Comparison of ENCODE assay signal across 8 mouse cellular contexts in the genomic region with DNA sequence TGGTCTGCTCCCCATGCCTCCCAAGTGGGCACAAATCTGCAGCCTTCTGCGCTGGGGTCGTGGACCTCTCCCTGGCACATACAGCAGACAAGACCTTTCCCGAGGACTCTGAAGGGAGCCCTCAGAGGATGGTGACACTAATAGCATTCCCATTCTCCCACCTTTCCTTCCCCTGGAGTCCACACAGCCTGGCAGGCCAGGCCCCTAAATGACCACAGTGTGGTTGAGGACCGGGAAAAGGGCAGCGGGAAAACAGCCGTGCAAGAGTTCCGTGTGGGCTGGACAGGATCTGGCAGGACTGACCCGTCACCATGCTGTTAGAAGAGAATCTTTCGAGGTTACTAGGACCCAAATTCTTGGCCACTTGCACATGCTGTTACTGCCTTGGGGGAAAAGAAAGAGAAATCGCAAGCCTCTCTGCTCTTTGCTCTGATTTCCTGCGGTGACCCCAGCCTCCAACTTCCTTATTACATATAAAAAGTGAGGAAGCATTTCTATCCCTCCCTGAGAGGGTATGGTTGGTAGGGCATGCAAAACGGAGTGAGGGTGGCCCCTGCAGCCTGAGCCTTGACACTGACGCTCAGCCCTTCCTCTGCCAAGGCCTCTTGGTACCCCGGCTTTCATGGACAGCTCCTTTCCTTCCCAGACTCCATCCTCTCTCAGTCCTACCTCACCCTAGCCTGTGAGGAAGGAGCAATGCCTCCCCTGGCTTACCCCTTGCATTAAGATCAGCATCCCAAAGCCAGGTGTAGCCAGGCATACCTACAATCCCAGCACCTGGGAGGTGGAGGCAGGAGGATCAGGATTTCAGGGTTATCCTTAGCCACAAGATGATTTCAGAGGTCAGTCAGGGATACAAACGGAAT. TPM values are rescaled to one million over a fixed set of nuclear protein-coding genes. Genes with fewer than 3 reads are reported as not detected.
DNase-seq lines count a peak whose midpoint lies in the region; ATAC-seq and TF ChIP-seq lines count a peak whose summit lies in the region.

No protein-coding gene starts in this region.

- H3K27me3 ChIP-seq in kidney, adult 2 months (replicated peaks; ENCODE audit: control insufficient read depth, insufficient read depth, low read length) = no peaks in the 10 kb centered on the region
- H3K27me3 ChIP-seq in intestine, embryonic 15.5 days (replicated peaks) = no peaks in the 10 kb centered on the region
- no peaks in the 10 kb centered on the region for H3K27me3 ChIP-seq in midbrain, postnatal 0 days (ENCODE audit: insufficient read depth, low read length)

- H3K4me1 ChIP-seq in kidney, adult 2 months (ENCODE audit: control insufficient read depth, insufficient read depth, low read length) = peaks cover 23% of the 10 kb centered on the region
- peaks cover 9% of the 10 kb centered on the region for H3K4me1 ChIP-seq in brown adipose tissue, adult 24 weeks (ENCODE audit: control insufficient read depth, insufficient read depth, insufficient read length, low read length)
- peaks cover 60% of the 10 kb centered on the region for H3K4me1 ChIP-seq in intestine, embryonic 15.5 days (replicated peaks)
- peaks cover 3% of the 10 kb centered on the region for H3K4me1 ChIP-seq in midbrain, postnatal 0 days (ENCODE audit: insufficient read depth, low read length)

- no peak overlapping the region for H3K4me3 ChIP-seq in kidney, adult 2 months (ENCODE audit: insufficient read depth, low read depth, low read length)
- H3K4me3 ChIP-seq in brown adipose tissue, adult 24 weeks (ENCODE audit: insufficient read depth, low read depth, low read length) = peak overlapping the region; percentile 39
- H3K4me3 ChIP-seq in intestine, embryonic 15.5 days (replicated peaks) = no peak overlapping the region
- no peak overlapping the region for H3K4me3 ChIP-seq in midbrain, postnatal 0 days (ENCODE audit: low read depth, low read length)

- H3K9ac ChIP-seq in intestine, embryonic 15.5 days = no peak overlapping the region
- no peak overlapping the region for H3K9ac ChIP-seq in midbrain, postnatal 0 days (replicated peaks; ENCODE audit: low read length, poor library complexity, severe bottlenecking)

- H3K27ac ChIP-seq in kidney, adult 2 months (ENCODE audit: insufficient read depth, low read depth, low read length) = peak overlapping the region; percentile 8; the same call in 1 of the 2 replicates
- H3K27ac ChIP-seq in brown adipose tissue, adult 24 weeks (replicated peaks; ENCODE audit: low read depth, low read length) = peak overlapping the region; percentile 61
- peak overlapping the region; percentile 81 for H3K27ac ChIP-seq in intestine, embryonic 15.5 days
- H3K27ac ChIP-seq in midbrain, postnatal 0 days (ENCODE audit: low read depth, low read length) = no peak overlapping the region

- intact Hi-C loops in left cerebral cortex, postnatal 25 days (cut with DNase I) = loop anchor here (2.0 kb wide), 1 partner anchor 30 kb away; no protein-coding TSS in a partner anchor

- ATAC-seq in intestine, embryonic 15.5 days = no peak; the same call in 1 of the 2 replicates
- no peak for ATAC-seq in midbrain, postnatal 0 days (ENCODE audit: low FRiP score)

- H3K9me3 ChIP-seq in intestine, embryonic 15.5 days = no peaks in the 10 kb centered on the region
- H3K9me3 ChIP-seq in midbrain, postnatal 0 days (ENCODE audit: low read length) = no peaks in the 10 kb centered on the region

- H3K4me2 ChIP-seq in intestine, embryonic 15.5 days (replicated peaks) = peak overlapping the region; percentile 45
- H3K4me2 ChIP-seq in midbrain, postnatal 0 days (ENCODE audit: low read depth, low read length, poor library complexity, severe bottlenecking) = no peak overlapping the region; the same call in 1 of the 2 replicates

- TF ChIP-seq POLR2A in kidney, adult 2 months (IDR thresholded peaks at IDR 0.05; ENCODE audit: low read depth, low read length) = no peak

- DNase-seq in kidney, adult 2 months = no peak
- DNase-seq in kidney, adult 8-10 months = no peak
- DNase-seq in midbrain, postnatal 0 days (ENCODE audit: low spot score) = no peak
- DNase-seq in left cerebral cortex, postnatal 25 days (ENCODE audit: low spot score in 2 of 2) = no peak
- DNase-seq in cerebellum, adult 18-20 months = no peak
- DNase-seq in frontal cortex, postnatal 36 days (ENCODE audit: low spot score in 2 of 2) = no peak

- WGBS in kidney, adult 2 months = 54% methylated on average over 15 of the region's 15 CpGs
- 56% methylated on average over 15 of the region's 15 CpGs for WGBS in intestine, embryonic 15.5 days
- 66% methylated on average over 15 of the region's 15 CpGs for WGBS in midbrain, postnatal 0 days

- no peak for TF ChIP-seq CTCF in kidney, adult 2 months (conservative IDR thresholded peaks at IDR 0.05; ENCODE audit: insufficient read depth, insufficient read length, low read depth, low read length)
- TF ChIP-seq CTCF in midbrain, postnatal 0 days (IDR thresholded peaks at IDR 0.05) = 0 out of 2 replicates have a peak, but pooled peaks have one; percentile 6

- no peaks in the 10 kb centered on the region for H3K36me3 ChIP-seq in kidney, adult 2 months (ENCODE audit: control insufficient read depth, insufficient read depth, low read length)
- H3K36me3 ChIP-seq in intestine, embryonic 15.5 days = no peaks in the 10 kb centered on the region
- no peaks in the 10 kb centered on the region for H3K36me3 ChIP-seq in midbrain, postnatal 0 days (ENCODE audit: insufficient read depth, low read length)

RNA-seq across cellular contexts. Expression of gene Acvrl1, which starts 18.0 kb away (rescaled TPM):
- polyA plus RNA-seq in kidney, adult 2 months (2012; rRNA removed) = 33.4 and 34.1 TPM in 2 replicates
- polyA plus RNA-seq in brown adipose tissue, adult 24 weeks (2012; ENCODE audit: insufficient read depth, insufficient read length, missing spikeins) = 9.4 and 13.7 TPM in 2 replicates
- polyA plus RNA-seq in intestine, embryonic 15.5 days (2015; fragmentation: Nextera tagmentation; extraction: Ambion mirVana) = 27.3 and 27.6 TPM in 2 replicates
- total RNA-seq in midbrain, postnatal 0 days (2014; rRNA removed) = 8.4 and 11.2 TPM in 2 replicates
- 6.1 and 6.7 TPM in 2 replicates for polyA plus RNA-seq in midbrain, postnatal 0 days (2015; fragmentation: Nextera tagmentation; extraction: Ambion mirVana)
- total RNA-seq in left cerebral cortex, postnatal 25 days (2021) = 10 to 100 TPM; 12.3 to 12.5 TPM

RNA-seq across cellular contexts. Expression of gene Acvr1b, which starts 27.5 kb away (rescaled TPM):
- polyA plus RNA-seq in kidney, adult 2 months (2012; rRNA removed) = 37.0 and 37.2 TPM in 2 replicates
- polyA plus RNA-seq in brown adipose tissue, adult 24 weeks (2012; ENCODE audit: insufficient read depth, insufficient read length, missing spikeins) = 3.1 and 3.2 TPM in 2 replicates
- 9.1 and 9.3 TPM in 2 replicates for polyA plus RNA-seq in intestine, embryonic 15.5 days (2015; fragmentation: Nextera tagmentation; extraction: Ambion mirVana)
- total RNA-seq in midbrain, postnatal 0 days (2014; rRNA removed) = 77.8 and 86.8 TPM in 2 replicates
- polyA plus RNA-seq in midbrain, postnatal 0 days (2015; fragmentation: Nextera tagmentation; extraction: Ambion mirVana) = 15.2 and 15.8 TPM in 2 replicates
- 100 to 1,000 TPM; 109 to 112 TPM for total RNA-seq in left cerebral cortex, postnatal 25 days (2021)

RNA-seq across cellular contexts. Expression of gene Ankrd33, which starts 30.8 kb away (rescaled TPM):
- not detected in 2 replicates for polyA plus RNA-seq in kidney, adult 2 months (2012; rRNA removed)
- not detected in 2 replicates for polyA plus RNA-seq in brown adipose tissue, adult 24 weeks (2012; ENCODE audit: insufficient read depth, insufficient read length, missing spikeins)
- not detected in 2 replicates for polyA plus RNA-seq in intestine, embryonic 15.5 days (2015; fragmentation: Nextera tagmentation; extraction: Ambion mirVana)
- not detected in 2 replicates for total RNA-seq in midbrain, postnatal 0 days (2014; rRNA removed)
- not detected in 2 replicates for polyA plus RNA-seq in midbrain, postnatal 0 days (2015; fragmentation: Nextera tagmentation; extraction: Ambion mirVana)
- total RNA-seq in left cerebral cortex, postnatal 25 days (2021) = not detected
